Mouse (Mus musculus) small intestine, adult 2 months (tissue): ENCODE measurements around the gene Gm26657.

ENCODE experiments used
- CTCF ChIP-seq: fragments of 200-500 bp; IDR thresholded peaks from 2 replicates; pipeline ENCODE4 v1.5.1; 2012; ENCODE audit warnings: low read depth, mild to moderate bottlenecking, control low read depth, inconsistent platforms, low read length, moderate library complexity, mixed read lengths; ENCODE audit not compliant: insufficient replicate concordance, insufficient read length; ENCODE audit errors: extremely low read depth
- POLR2A ChIP-seq: fragments of 200-500 bp; IDR thresholded peaks from 2 replicates; pipeline ENCODE4 v1.6.1; 2012; ENCODE audit warnings: low read depth, mild to moderate bottlenecking, control low read depth, inconsistent platforms, low read length, moderate library complexity

DNA sequence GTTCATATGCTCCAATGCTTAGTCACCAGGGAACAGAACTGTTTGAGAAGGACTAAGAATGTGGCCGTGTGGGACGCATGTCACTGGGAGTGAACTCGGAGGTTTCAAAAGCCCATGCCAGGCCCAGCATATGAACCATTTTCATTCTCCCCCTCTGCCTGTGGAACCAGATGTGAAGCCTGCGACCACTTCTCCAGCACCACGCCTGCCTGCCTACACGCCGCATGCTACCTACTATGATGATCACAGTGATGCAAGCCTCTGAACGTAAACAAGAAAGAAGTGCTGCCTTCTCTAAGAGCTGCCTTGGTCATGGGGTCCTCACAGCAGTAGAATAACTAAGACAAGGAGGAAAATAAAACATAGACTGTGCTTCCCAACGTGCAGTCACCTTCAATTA lies 7.6 kb downstream of the Gm26657 start:
- TF ChIP-seq CTCF (no peak), POLR2A (no peak)
